Mouse (Mus musculus) neural tube, embryonic 12.5 days (tissue): ENCODE results near the gene Smim17. TPM values are rescaled to one million over a fixed set of nuclear protein-coding genes. Genes with fewer than 3 reads are reported as not detected.
"Not testable (repeated sequence)": the region's sequence is repeated elsewhere in the genome, so short reads cannot be mapped to it uniquely, and the experiment has no call there.

Experiments used
- ATAC-seq: fragments of 200-750 bp; cut with Nextera tagmentation; 2 replicates; pipeline ENCODE4 v1.8.0; 2017; ENCODE audit warnings: low read depth, mild to moderate bottlenecking, moderate TSS enrichment, moderate library complexity; ENCODE audit not compliant: low FRiP score
- H3K27ac ChIP-seq: fragments of 300-500 bp; sonication (generic); 2 replicates; pipeline ENCODE4 v1.5.1; 2016
- H3K27me3 ChIP-seq: fragments of 300-500 bp; sonication (generic); replicated peaks from 2 replicates; pipeline ENCODE4 v1.6.1; 2016; ENCODE audit warnings: mild to moderate bottlenecking
- H3K36me3 ChIP-seq: fragments of 300-500 bp; sonication (generic); 2 replicates; pipeline ENCODE4 v1.6.1; 2016; ENCODE audit warnings: mild to moderate bottlenecking
- H3K4me1 ChIP-seq: fragments of 300-500 bp; sonication (generic); 2 replicates; pipeline ENCODE4 v1.6.1; 2016
- H3K4me2 ChIP-seq: fragments of 300-500 bp; sonication (generic); replicated peaks from 2 replicates; pipeline ENCODE4 v1.6.1; 2016; ENCODE audit warnings: mild to moderate bottlenecking
- H3K4me3 ChIP-seq: fragments of 300-500 bp; sonication (generic); 2 replicates; pipeline ENCODE4 v1.5.1; 2016
- H3K9ac ChIP-seq: fragments of 300-500 bp; sonication (generic); 2 replicates; pipeline ENCODE4 v1.6.1; 2016; ENCODE audit warnings: mild to moderate bottlenecking
- H3K9me3 ChIP-seq: fragments of 300-500 bp; sonication (generic); 2 replicates; pipeline ENCODE4 v1.6.1; 2016; ENCODE audit warnings: mild to moderate bottlenecking
- WGBS: fragments of 180-500 bp; shearing (Covaris S2); methylation state at CpG from one replicate; pipeline ENCODE4 v1.1.7; 2016; 5-methylcytosine and 5-hydroxymethylcytosine counted together
- polyA plus RNA-seq: library from polyadenylated mRNA; unstranded; fragments of >200 nt; fragmentation: Nextera tagmentation; extraction: Ambion mirVana; gene quantifications from 2 replicates; pipeline ENCODE4 v1.2.1, GENCODE M21; 2016

Smim17 gene
- polyA plus RNA-seq, 1 experiment from 2014 or later = 1.7 TPM

GRCm38 (mm10) chr7:6429381-6429780 lies 30.9 kb downstream of the Smim17 start:
- Histone ChIP-seq H3K27me3 (no peaks in the 10 kb centered on the region), H3K9me3 (no peaks in the 10 kb centered on the region; the same call in 1 of the 2 replicates), H3K27ac (no peak overlapping the region), H3K36me3 (no peaks in the 10 kb centered on the region), H3K4me1 (no peaks in the 10 kb centered on the region), H3K4me3 (no peak overlapping the region), H3K4me2 (no peak overlapping the region), H3K9ac (no peak overlapping the region)
- no peak for ATAC-seq
- 87% methylated on average over 3 of the region's 3 CpGs for WGBS

GRCm38 (mm10) chr7:6430342-6430741 lies 31.8 kb downstream of the Smim17 start:
- Histone ChIP-seq H3K9ac (no peak overlapping the region), H3K9me3 (no peaks in the 10 kb centered on the region; the same call in 1 of the 2 replicates), H3K27ac (no peak overlapping the region)

GRCm38 (mm10) chr7:6438388-6438787 lies 39.9 kb downstream of the Smim17 start, which contains the start of gene Olfr1344:
TSS of gene Olfr1344 (plus strand) at chr7:6438688.
- WGBS = 79% methylated on average over 3 of the region's 3 CpGs
- no peaks in the 10 kb centered on the region for H3K36me3 ChIP-seq
- H3K4me1 ChIP-seq = peaks cover 7% of the 10 kb centered on the region; the same call in 1 of the 2 replicates
- no peak within 1 kb of the TSS for H3K9ac ChIP-seq
- no peaks in the 10 kb centered on the region for H3K9me3 ChIP-seq
- no peak within 1 kb of the TSS for H3K4me2 ChIP-seq
- no peaks in the 10 kb centered on the region for H3K27me3 ChIP-seq
- no peak within 1 kb of the TSS for H3K27ac ChIP-seq
- ATAC-seq = no peak
- H3K4me3 ChIP-seq = no peak within 1 kb of the TSS

More at GRCm38 (mm10) chr7:6430342-6430741, 31.8 kb downstream of the Smim17 start:
- ATAC-seq = no peak
- Histone ChIP-seq H3K36me3 (no peaks in the 10 kb centered on the region), H3K27me3 (no peaks in the 10 kb centered on the region), H3K4me3 (no peak overlapping the region), H3K4me2 (no peak overlapping the region), H3K4me1 (peaks cover 6% of the 10 kb centered on the region; the same call in 1 of the 2 replicates)
- WGBS = 57% methylated on average over 2 of the region's 2 CpGs

- H3K4me3 ChIP-seq = no peak overlapping the region
- no peak overlapping the region for H3K4me2 ChIP-seq
- H3K9me3 ChIP-seq = no peaks in the 10 kb centered on the region
- H3K27me3 ChIP-seq = no peaks in the 10 kb centered on the region
- no peaks in the 10 kb centered on the region for H3K4me1 ChIP-seq
- no peak overlapping the region for H3K27ac ChIP-seq
- WGBS = 74% methylated on average over 2 of the region's 2 CpGs
- no peak overlapping the region for H3K9ac ChIP-seq
- ATAC-seq = no peak
- H3K36me3 ChIP-seq = no peaks in the 10 kb centered on the region
Measured at GRCm38 (mm10) chr7:6441173-6441572, 42.7 kb downstream of the Smim17 start.

- Histone ChIP-seq H3K4me1 (no peaks in the 10 kb centered on the region), H3K9me3 (no peaks in the 10 kb centered on the region), H3K4me3 (no peak overlapping the region), H3K27me3 (no peaks in the 10 kb centered on the region), H3K36me3 (no peaks in the 10 kb centered on the region), H3K9ac (no peak overlapping the region), H3K4me2 (no peak overlapping the region), H3K27ac (no peak overlapping the region)
- ATAC-seq = no peak
- WGBS = 87% methylated on average over 5 of the region's 5 CpGs
Measured at GRCm38 (mm10) chr7:6447771-6448170, 49.3 kb downstream of the Smim17 start.

GRCm38 (mm10) chr7:6455868-6456267 lies 57.4 kb downstream of the Smim17 start, which contains the start of gene Olfr1336:
TSS of gene Olfr1336 (plus strand) at chr7:6456168.
- ATAC-seq = no peak
- Histone ChIP-seq H3K27me3 (no peaks in the 10 kb centered on the region), H3K27ac (no peak within 1 kb of the TSS), H3K4me2 (no peak within 1 kb of the TSS), H3K36me3 (no peaks in the 10 kb centered on the region), H3K4me1 (no peaks in the 10 kb centered on the region), H3K9ac (no peak within 1 kb of the TSS), H3K9me3 (no peaks in the 10 kb centered on the region), H3K4me3 (no peak within 1 kb of the TSS)

GRCm38 (mm10) chr7:6456399-6456798 lies 57.9 kb downstream of the Smim17 start:
- no peak overlapping the region for H3K27ac ChIP-seq
- H3K9ac ChIP-seq = no peak overlapping the region
- H3K36me3 ChIP-seq = no peaks in the 10 kb centered on the region
- no peak for ATAC-seq
- H3K9me3 ChIP-seq = no peaks in the 10 kb centered on the region
- WGBS = 40% methylated on average over 3 of the region's 3 CpGs
- H3K27me3 ChIP-seq = no peaks in the 10 kb centered on the region
- H3K4me3 ChIP-seq = no peak overlapping the region
- H3K4me2 ChIP-seq = no peak overlapping the region
- no peaks in the 10 kb centered on the region for H3K4me1 ChIP-seq

GRCm38 (mm10) chr7:6466951-6467350 lies 68.4 kb downstream of the Smim17 start, which contains the start of gene Olfr1346:
TSS of gene Olfr1346 (plus strand) at chr7:6467101.
- Histone ChIP-seq H3K9me3 (no peaks in the 10 kb centered on the region), H3K4me3 (no peak within 1 kb of the TSS), H3K4me1 (no peaks in the 10 kb centered on the region), H3K36me3 (no peaks in the 10 kb centered on the region), H3K9ac (no peak within 1 kb of the TSS), H3K27ac (no peak within 1 kb of the TSS), H3K27me3 (no peaks in the 10 kb centered on the region), H3K4me2 (no peak within 1 kb of the TSS)
- ATAC-seq = no peak

GRCm38 (mm10) chr7:6477633-6478032 lies 79.1 kb downstream of the Smim17 start:
- H3K27ac ChIP-seq, H3K4me3 ChIP-seq, H3K27me3 ChIP-seq, H3K4me2 ChIP-seq, H3K9ac ChIP-seq, ATAC-seq, H3K36me3 ChIP-seq, H3K4me1 ChIP-seq: not testable (repeated sequence)
- H3K9me3 ChIP-seq = peaks cover 11% of the 10 kb centered on the region; the same call in 1 of the 2 replicates
- whole genome bisulfite sequencing = 76% methylated on average over 2 of the region's 2 CpGs

Other genes starting within 250 kb of the Smim17 start
- 36.4 and 37.0 TPM in 2 replicates for gene Zfp787, start 242.7 kb upstream of the Smim17 start, polyA plus RNA-seq
- gene Zfp444, start 226.5 kb upstream of the Smim17 start, polyA plus RNA-seq = 78.1 and 86.0 TPM in 2 replicates
- gene Galp, start 201.6 kb upstream of the Smim17 start, polyA plus RNA-seq = not detected in 2 replicates
- not detected in 2 replicates for gene Zscan5b, start 176.4 kb upstream of the Smim17 start, polyA plus RNA-seq
- not detected in 2 replicates for gene Epp13, start 146.0 kb upstream of the Smim17 start, polyA plus RNA-seq
- 15.1 and 15.4 TPM in 2 replicates for gene Zfp667, start 112.1 kb upstream of the Smim17 start, polyA plus RNA-seq
- gene Zfp583, start 67.4 kb upstream of the Smim17 start, polyA plus RNA-seq = 8.0 and 10.1 TPM in 2 replicates
- 3.7 and 5.2 TPM in 2 replicates for gene Gm3854, start 55.0 kb upstream of the Smim17 start, polyA plus RNA-seq
- gene Zfp78, start 35.4 kb upstream of the Smim17 start, polyA plus RNA-seq = 2.0 and 3.1 TPM in 2 replicates
- gene Zfp28, start 15.4 kb upstream of the Smim17 start, polyA plus RNA-seq = 15.5 and 15.6 TPM in 2 replicates
- not detected in 2 replicates for gene Gm20715, start 11.6 kb downstream of the Smim17 start, polyA plus RNA-seq
- not detected in 2 replicates for gene Olfr1344, start 40.0 kb downstream of the Smim17 start, polyA plus RNA-seq
- gene Olfr1336, start 57.5 kb downstream of the Smim17 start, polyA plus RNA-seq = not detected in 2 replicates
- not detected in 2 replicates for gene Olfr1346, start 68.4 kb downstream of the Smim17 start, polyA plus RNA-seq
- not detected in 2 replicates for gene Olfr5, start 88.2 kb downstream of the Smim17 start, polyA plus RNA-seq
- not detected in 2 replicates for gene Olfr1347, start 101.0 kb downstream of the Smim17 start, polyA plus RNA-seq
- not detected in 2 replicates for gene Olfr1348, start 110.0 kb downstream of the Smim17 start, polyA plus RNA-seq
- gene Olfr1349, start 124.2 kb downstream of the Smim17 start, polyA plus RNA-seq = not detected in 2 replicates
- not detected in 2 replicates for gene Olfr1350, start 166.1 kb downstream of the Smim17 start, polyA plus RNA-seq